Mouse (Mus musculus) kidney, embryonic 15.5 days (tissue): ENCODE results near the gene Kri1. TPM values are rescaled to one million over a fixed set of nuclear protein-coding genes. Genes with fewer than 3 reads are reported as not detected.

Source experiments
- polyA plus RNA-seq: library from polyadenylated mRNA; unstranded; fragments of >200 nt; fragmentation: Nextera tagmentation; extraction: Ambion mirVana; gene quantifications from 2 replicates; pipeline ENCODE4 v1.2.1, GENCODE M21; 2015

Gene Kri1
- polyA plus RNA-seq, 1 experiment from 2014 or later: 19.8 TPM

Other genes with a start within 250 kb of the Kri1 start
- gene Zglp1, start 220.9 kb downstream of the Kri1 start, polyA plus RNA-seq: 1.6 and 1.8 TPM in 2 replicates
- gene Gm49373, start 214.9 kb downstream of the Kri1 start, polyA plus RNA-seq: 0.45 and 0.86 TPM in 2 replicates
- gene Fdx1l, start 214.4 kb downstream of the Kri1 start, polyA plus RNA-seq: 53.9 and 61.0 TPM in 2 replicates
- gene Gm38431, start 196.0 kb downstream of the Kri1 start, polyA plus RNA-seq: 2.2 and 3.0 TPM in 2 replicates
- gene Raver1, start 196.0 kb downstream of the Kri1 start, polyA plus RNA-seq: 67.9 and 76.3 TPM in 2 replicates
- 12.7 and 15.5 TPM in 2 replicates for gene Tyk2, start 156.7 kb downstream of the Kri1 start, polyA plus RNA-seq
- gene Cdc37, start 138.0 kb downstream of the Kri1 start, polyA plus RNA-seq: 332 and 351 TPM in 2 replicates
- 12.6 and 12.7 TPM in 2 replicates for gene Pde4a, start 122.3 kb downstream of the Kri1 start, polyA plus RNA-seq
- gene Keap1, start 48.6 kb downstream of the Kri1 start, polyA plus RNA-seq: 55.1 and 64.2 TPM in 2 replicates
- gene S1pr5, start 39.5 kb downstream of the Kri1 start, polyA plus RNA-seq: 0.19 TPM in 1 of 2 replicates, not detected in the other
- 42.7 and 49.5 TPM in 2 replicates for gene Atg4d, start 22.7 kb downstream of the Kri1 start, polyA plus RNA-seq
- 51.2 and 51.5 TPM in 2 replicates for gene Cdkn2d, start 3.4 kb upstream of the Kri1 start, polyA plus RNA-seq
- gene Ap1m2, start 24.4 kb upstream of the Kri1 start, polyA plus RNA-seq: 35.9 and 37.1 TPM in 2 replicates
- 85.4 and 97.1 TPM in 2 replicates for gene Slc44a2, start 32.7 kb upstream of the Kri1 start, polyA plus RNA-seq
- gene Ilf3, start 79.9 kb upstream of the Kri1 start, polyA plus RNA-seq: 208 and 221 TPM in 2 replicates
- 56.5 and 63.3 TPM in 2 replicates for gene Qtrt1, start 123.9 kb upstream of the Kri1 start, polyA plus RNA-seq
- gene Dnm2, start 136.9 kb upstream of the Kri1 start, polyA plus RNA-seq: 75.3 and 79.1 TPM in 2 replicates
- gene Tmed1, start 222.3 kb upstream of the Kri1 start, polyA plus RNA-seq: 133 and 138 TPM in 2 replicates
- gene AB124611, start 238.2 kb upstream of the Kri1 start, polyA plus RNA-seq: 2.9 and 5.2 TPM in 2 replicates